Mouse (Mus musculus) bone marrow macrophage, adult 2 months (primary cell): Measurements from ENCODE around the gene Urad.

ENCODE experiments used
- CTCF ChIP-seq: IDR thresholded peaks from 2 replicates; pipeline ENCODE4 v1.5.1; 2012; ENCODE audit warnings: low read depth, mild to moderate bottlenecking, low read length, moderate library complexity
- POLR2A ChIP-seq: IDR thresholded peaks from 2 replicates; pipeline ENCODE4 v1.6.1; 2012; ENCODE audit warnings: mild to moderate bottlenecking, low read depth, low read length, borderline replicate concordance

- TF ChIP-seq CTCF, result no peak
- TF ChIP-seq POLR2A, result no peak
Observed at GRCm38 (mm10) chr5:147308451-147308850, 13.8 kb downstream of the Urad start.
